Mouse (Mus musculus): ENCODE results near the gene C2cd4a. TPM values are rescaled to one million over a fixed set of nuclear protein-coding genes. Genes with fewer than 3 reads are reported as not detected.

The C2cd4a gene
- polyA plus RNA-seq, 1 experiment from 2014 or later = 0.28 TPM

DNA sequence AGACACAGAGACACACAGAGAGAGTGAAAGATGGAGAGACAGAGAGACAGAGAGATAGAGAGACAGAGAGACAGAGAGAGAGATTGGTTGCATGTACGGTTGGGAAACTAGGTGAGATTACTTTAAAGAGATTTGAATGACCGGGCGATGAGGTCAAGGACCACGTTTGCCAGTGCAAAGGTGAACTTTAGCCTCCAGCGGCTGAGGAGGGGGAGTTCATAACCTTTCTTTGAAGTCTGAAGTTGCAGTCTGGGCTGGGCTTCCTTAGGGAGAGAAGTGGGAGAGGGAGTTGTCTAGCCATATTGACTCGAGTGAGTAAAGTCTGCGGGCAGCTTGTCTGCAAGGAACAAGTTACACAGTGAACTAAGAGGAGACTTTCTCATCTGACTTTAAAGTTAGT is 33.3 kb upstream of the C2cd4a start:
- no peak overlapping the region for H3K4me3 ChIP-seq (ENCODE audit: control insufficient read depth in 1 of 2, insufficient read depth in 1 of 2, low read depth in 1 of 2, low read length in 2 of 2)
- H3K4me2 ChIP-seq (ENCODE audit: low read length) = no peak overlapping the region
- no peaks in the 10 kb centered on the region for H3K27me3 ChIP-seq (ENCODE audit: control insufficient read depth, insufficient read depth, low read length)
- H3K9me3 ChIP-seq (ENCODE audit: control insufficient read depth, low read length) = no peaks in the 10 kb centered on the region
- no peak overlapping the region for H3K27ac ChIP-seq (replicated peaks in 1 of 2; ENCODE audit: control insufficient read depth in 1 of 2, insufficient read depth in 1 of 2, low read depth in 2 of 2, low read length in 2 of 2)
- peaks cover 6% of the 10 kb centered on the region; the same call in 1 of the 2 replicates for H3K36me3 ChIP-seq (ENCODE audit: control insufficient read depth, insufficient read depth, low read length)
- WGBS = 77% methylated on average over 7 of the region's 7 CpGs
- H3K9ac ChIP-seq (ENCODE audit: low read length) = no peak overlapping the region
- ATAC-seq (ENCODE audit: insufficient number of reproducible peaks, insufficient read depth, low FRiP score, low read depth) = no peak
- H3K4me1 ChIP-seq (ENCODE audit: control insufficient read depth in 2 of 2, insufficient read depth in 2 of 2, low read length in 2 of 2) = peaks cover 3 to 5% of the 10 kb centered on the region in 2 experiments

DNA sequence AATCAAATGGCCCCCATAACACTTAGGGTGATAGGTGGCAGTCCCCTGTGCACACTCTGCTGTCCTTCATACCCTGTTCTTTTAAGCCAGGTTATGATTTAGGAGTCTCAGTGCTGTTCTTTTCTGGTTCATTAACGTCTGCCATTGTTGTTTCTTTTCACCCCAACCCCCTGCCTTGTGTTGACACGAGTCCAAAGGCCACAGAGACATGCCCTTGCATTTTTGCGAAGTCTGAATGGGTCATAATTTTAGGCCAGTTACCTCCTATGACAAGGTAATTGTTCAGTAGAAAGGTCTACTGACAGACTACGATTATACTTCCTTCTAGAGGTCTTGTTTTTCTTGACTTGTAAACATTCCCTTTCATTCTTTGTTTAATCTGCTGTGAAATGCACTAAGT is 31.9 kb upstream of the C2cd4a start:
- H3K4me3 ChIP-seq (ENCODE audit: control insufficient read depth in 1 of 2, insufficient read depth in 1 of 2, low read depth in 1 of 2, low read length in 2 of 2) = no peak overlapping the region
- no peak overlapping the region for H3K27ac ChIP-seq (replicated peaks in 1 of 2; ENCODE audit: control insufficient read depth in 1 of 2, insufficient read depth in 1 of 2, low read depth in 2 of 2, low read length in 2 of 2)
- H3K9me3 ChIP-seq (ENCODE audit: control insufficient read depth, low read length) = no peaks in the 10 kb centered on the region
- ATAC-seq (ENCODE audit: insufficient number of reproducible peaks, insufficient read depth, low FRiP score, low read depth) = no peak
- H3K4me1 ChIP-seq (ENCODE audit: control insufficient read depth in 2 of 2, insufficient read depth in 2 of 2, low read length in 2 of 2) = no peaks in the 10 kb centered on the region
- no peak overlapping the region for H3K9ac ChIP-seq (ENCODE audit: low read length)
- H3K36me3 ChIP-seq (ENCODE audit: control insufficient read depth, insufficient read depth, low read length) = peaks cover 6% of the 10 kb centered on the region; the same call in 1 of the 2 replicates
- no peak overlapping the region for H3K4me2 ChIP-seq (ENCODE audit: low read length)
- no peaks in the 10 kb centered on the region for H3K27me3 ChIP-seq (ENCODE audit: control insufficient read depth, insufficient read depth, low read length)
- 78% methylated on average over 4 of the region's 4 CpGs for WGBS

DNA sequence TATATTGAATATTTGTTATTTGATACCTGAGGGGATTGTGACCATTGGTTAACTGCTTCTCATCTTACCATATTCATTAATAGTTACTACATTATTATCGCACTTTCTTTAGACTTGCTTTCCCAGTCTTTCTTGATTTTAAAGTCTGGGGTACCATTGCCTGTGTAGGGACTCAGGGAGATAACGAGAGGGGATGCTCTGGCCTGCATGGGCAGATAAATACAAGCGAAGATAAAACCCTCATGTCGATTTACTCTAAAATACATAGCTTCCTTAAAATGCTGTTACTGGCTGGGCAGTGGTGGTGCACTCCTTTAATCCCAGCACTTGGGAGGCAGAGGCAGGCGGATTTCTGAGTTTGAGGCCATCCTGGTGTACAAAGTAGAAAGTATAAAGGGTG is 31.2 kb upstream of the C2cd4a start:
- no peaks in the 10 kb centered on the region for H3K9me3 ChIP-seq (ENCODE audit: control insufficient read depth, low read length)
- no peak overlapping the region for H3K4me2 ChIP-seq (ENCODE audit: low read length)
- 84% methylated on average over 5 of the region's 5 CpGs for WGBS
- H3K27me3 ChIP-seq (ENCODE audit: control insufficient read depth, insufficient read depth, low read length) = no peaks in the 10 kb centered on the region
- no peak for ATAC-seq (ENCODE audit: insufficient number of reproducible peaks, insufficient read depth, low FRiP score, low read depth)
- no peaks in the 10 kb centered on the region for H3K4me1 ChIP-seq (ENCODE audit: control insufficient read depth in 2 of 2, insufficient read depth in 2 of 2, low read length in 2 of 2)
- H3K36me3 ChIP-seq (ENCODE audit: control insufficient read depth, insufficient read depth, low read length) = peaks cover 10% of the 10 kb centered on the region; the same call in 1 of the 2 replicates
- H3K4me3 ChIP-seq (ENCODE audit: control insufficient read depth in 1 of 2, insufficient read depth in 1 of 2, low read depth in 1 of 2, low read length in 2 of 2) = no peak overlapping the region
- H3K9ac ChIP-seq (ENCODE audit: low read length) = no peak overlapping the region
- H3K27ac ChIP-seq (replicated peaks in 1 of 2; ENCODE audit: control insufficient read depth in 1 of 2, insufficient read depth in 1 of 2, low read depth in 2 of 2, low read length in 2 of 2) = no peak overlapping the region

- H3K4me2 ChIP-seq (ENCODE audit: low read length) = no peak overlapping the region
These were observed 28.1 kb upstream of the C2cd4a start for GRCm38 (mm10) chr9:67860273-67860672.

GRCm38 (mm10) chr9:67851150-67851549 is 19.0 kb upstream of the C2cd4a start:
- Histone ChIP-seq H3K4me3 (ENCODE audit: control insufficient read depth in 1 of 2, insufficient read depth in 1 of 2, low read depth in 1 of 2, low read length in 2 of 2) (no peak overlapping the region), H3K27ac (replicated peaks in 1 of 2; ENCODE audit: control insufficient read depth in 1 of 2, insufficient read depth in 1 of 2, low read depth in 2 of 2, low read length in 2 of 2) (no peak overlapping the region), H3K9me3 (ENCODE audit: control insufficient read depth, low read length) (no peaks in the 10 kb centered on the region), H3K9ac (ENCODE audit: low read length) (no peak overlapping the region), H3K4me2 (ENCODE audit: low read length) (no peak overlapping the region), H3K27me3 (ENCODE audit: control insufficient read depth, insufficient read depth, low read length) (no peaks in the 10 kb centered on the region), H3K4me1 (ENCODE audit: control insufficient read depth in 2 of 2, insufficient read depth in 2 of 2, low read length in 2 of 2) (peaks cover 4 to 6% of the 10 kb centered on the region in 2 experiments; a peak in 2 of 4 replicates), H3K36me3 (ENCODE audit: control insufficient read depth, insufficient read depth, low read length) (peaks cover 18% of the 10 kb centered on the region)
- no peak for ATAC-seq (ENCODE audit: insufficient number of reproducible peaks, insufficient read depth, low FRiP score, low read depth)
- 77% methylated on average over 4 of the region's 4 CpGs for WGBS

More at GRCm38 (mm10) chr9:67860273-67860672, 28.1 kb upstream of the C2cd4a start:
- Histone ChIP-seq H3K27ac (replicated peaks in 1 of 2; ENCODE audit: control insufficient read depth in 1 of 2, insufficient read depth in 1 of 2, low read depth in 2 of 2, low read length in 2 of 2) (no peak overlapping the region), H3K36me3 (ENCODE audit: control insufficient read depth, insufficient read depth, low read length) (peaks cover 25% of the 10 kb centered on the region), H3K9me3 (ENCODE audit: control insufficient read depth, low read length) (no peaks in the 10 kb centered on the region), H3K4me1 (ENCODE audit: control insufficient read depth in 2 of 2, insufficient read depth in 2 of 2, low read length in 2 of 2) (no peaks in the 10 kb centered on the region), H3K4me3 (ENCODE audit: control insufficient read depth in 1 of 2, insufficient read depth in 1 of 2, low read depth in 1 of 2, low read length in 2 of 2) (no peak overlapping the region), H3K9ac (ENCODE audit: low read length) (no peak overlapping the region), H3K27me3 (ENCODE audit: control insufficient read depth, insufficient read depth, low read length) (no peaks in the 10 kb centered on the region)
- 86% methylated on average over 2 of the region's 2 CpGs for WGBS
- no peak for ATAC-seq (ENCODE audit: insufficient number of reproducible peaks, insufficient read depth, low FRiP score, low read depth)

- no peak for ATAC-seq (ENCODE audit: insufficient number of reproducible peaks, insufficient read depth, low FRiP score, low read depth)
- H3K9ac ChIP-seq (ENCODE audit: low read length) = no peak overlapping the region
- 82% methylated on average over 3 of the region's 3 CpGs for WGBS
These were observed 17.7 kb upstream of the C2cd4a start for GRCm38 (mm10) chr9:67849846-67850245.

GRCm38 (mm10) chr9:67849397-67849796 is 17.3 kb upstream of the C2cd4a start:
- H3K27ac ChIP-seq (replicated peaks in 1 of 2; ENCODE audit: control insufficient read depth in 1 of 2, insufficient read depth in 1 of 2, low read depth in 2 of 2, low read length in 2 of 2) = no peak overlapping the region
- no peaks in the 10 kb centered on the region for H3K9me3 ChIP-seq (ENCODE audit: control insufficient read depth, low read length)
- H3K27me3 ChIP-seq (ENCODE audit: control insufficient read depth, insufficient read depth, low read length) = no peaks in the 10 kb centered on the region
- H3K4me1 ChIP-seq (ENCODE audit: control insufficient read depth in 2 of 2, insufficient read depth in 2 of 2, low read length in 2 of 2) = peaks cover 4 to 6% of the 10 kb centered on the region in 2 experiments; a peak in 2 of 4 replicates
- no peak overlapping the region for H3K4me3 ChIP-seq (ENCODE audit: control insufficient read depth in 1 of 2, insufficient read depth in 1 of 2, low read depth in 1 of 2, low read length in 2 of 2)
- no peak overlapping the region for H3K9ac ChIP-seq (ENCODE audit: low read length)
- no peak overlapping the region for H3K4me2 ChIP-seq (ENCODE audit: low read length)
- no peak for ATAC-seq (ENCODE audit: insufficient number of reproducible peaks, insufficient read depth, low FRiP score, low read depth)
- WGBS = 66% methylated on average over 12 of the region's 12 CpGs
- H3K36me3 ChIP-seq (ENCODE audit: control insufficient read depth, insufficient read depth, low read length) = peaks cover 7% of the 10 kb centered on the region

More at GRCm38 (mm10) chr9:67849846-67850245, 17.7 kb upstream of the C2cd4a start:
- H3K27me3 ChIP-seq (ENCODE audit: control insufficient read depth, insufficient read depth, low read length) = no peaks in the 10 kb centered on the region
- H3K4me3 ChIP-seq (ENCODE audit: control insufficient read depth in 1 of 2, insufficient read depth in 1 of 2, low read depth in 1 of 2, low read length in 2 of 2) = no peak overlapping the region
- H3K36me3 ChIP-seq (ENCODE audit: control insufficient read depth, insufficient read depth, low read length) = peaks cover 11% of the 10 kb centered on the region
- H3K9me3 ChIP-seq (ENCODE audit: control insufficient read depth, low read length) = no peaks in the 10 kb centered on the region
- H3K4me2 ChIP-seq (ENCODE audit: low read length) = no peak overlapping the region
- peaks cover 4 to 6% of the 10 kb centered on the region in 2 experiments; a peak in 2 of 4 replicates for H3K4me1 ChIP-seq (ENCODE audit: control insufficient read depth in 2 of 2, insufficient read depth in 2 of 2, low read length in 2 of 2)
- no peak overlapping the region for H3K27ac ChIP-seq (replicated peaks in 1 of 2; ENCODE audit: control insufficient read depth in 1 of 2, insufficient read depth in 1 of 2, low read depth in 2 of 2, low read length in 2 of 2)

- no peak overlapping the region for H3K4me3 ChIP-seq (ENCODE audit: control insufficient read depth in 1 of 2, insufficient read depth in 1 of 2, low read depth in 1 of 2, low read length in 2 of 2)
- H3K4me1 ChIP-seq (ENCODE audit: control insufficient read depth in 2 of 2, insufficient read depth in 2 of 2, low read length in 2 of 2) = peaks cover 4 to 9% of the 10 kb centered on the region in 2 experiments; a peak in 2 of 4 replicates
- no peak overlapping the region for H3K9ac ChIP-seq (ENCODE audit: low read length)
- no peaks in the 10 kb centered on the region for H3K9me3 ChIP-seq (ENCODE audit: control insufficient read depth, low read length)
- no peaks in the 10 kb centered on the region for H3K27me3 ChIP-seq (ENCODE audit: control insufficient read depth, insufficient read depth, low read length)
- H3K4me2 ChIP-seq (ENCODE audit: low read length) = no peak overlapping the region
- H3K36me3 ChIP-seq (ENCODE audit: control insufficient read depth, insufficient read depth, low read length) = no peaks in the 10 kb centered on the region
- no peak for ATAC-seq (ENCODE audit: insufficient number of reproducible peaks, insufficient read depth, low FRiP score, low read depth)
- no peak overlapping the region for H3K27ac ChIP-seq (replicated peaks in 1 of 2; ENCODE audit: control insufficient read depth in 1 of 2, insufficient read depth in 1 of 2, low read depth in 2 of 2, low read length in 2 of 2)
- 91% methylated on average over 3 of the region's 3 CpGs for WGBS
These were observed 15.5 kb upstream of the C2cd4a start for GRCm38 (mm10) chr9:67847606-67848005.
